Mouse (Mus musculus) heart, postnatal 4 days (tissue): ENCODE measurements at regions not wholly inside any gene's neighbourhood (a gene's known extent, or its start where the extent isn't known, plus 50 kb on each side); places are given as distances from the start of the nearest gene placed in this dataset.

ENCODE experiments used
- DNase-seq: peaks from one replicate; pipeline ENCODE4 v3.0.0; 2021

- DNase-seq, result no peak
Measured at GRCm38 (mm10) chr12:13030333-13030732, 88.6 kb upstream of the Mycn start.

GRCm38 (mm10) chr12:13028086-13028485 is 86.4 kb upstream of the Mycn start:
- DNase-seq, result no peak

- peak; percentile 76 for DNase-seq
Measured at GRCm38 (mm10) chr12:13026041-13026580, 84.4 kb upstream of the Mycn start.

- no peak for DNase-seq
Measured at GRCm38 (mm10) chr12:13024215-13024841, 82.6 kb upstream of the Mycn start.

- DNase-seq, result no peak
Measured at GRCm38 (mm10) chr12:13011023-13011761, 69.5 kb upstream of the Mycn start.

GRCm38 (mm10) chr12:13010405-13010804 is 68.7 kb upstream of the Mycn start:
- DNase-seq, result no peak

GRCm38 (mm10) chr12:13009470-13009869 is 67.8 kb upstream of the Mycn start:
- DNase-seq, result peak; percentile 23

- DNase-seq, result no peak
Measured at GRCm38 (mm10) chr12:13002703-13003102, 61.0 kb upstream of the Mycn start.

GRCm38 (mm10) chr12:13002069-13002590 is 60.4 kb upstream of the Mycn start:
- DNase-seq, result no peak

GRCm38 (mm10) chr12:12995974-12996361 is 54.3 kb upstream of the Mycn start:
- DNase-seq, result no peak

- DNase-seq, result peak; percentile 78
Measured at GRCm38 (mm10) chr12:12995061-12995973, 53.6 kb upstream of the Mycn start.

- DNase-seq, result peak; percentile 19
Measured at GRCm38 (mm10) chr12:12993894-12994714, 52.4 kb upstream of the Mycn start.
